Mouse (Mus musculus) liver, postnatal 0 days (tissue): Measurements from ENCODE around the gene Map2k2.

Experiments used
- CTCF ChIP-seq: sonication (generic); IDR thresholded peaks from 2 replicates; pipeline ENCODE4 v1.5.1; 2016; ENCODE audit warnings: antibody characterized with exemption, low read depth
- EP300 ChIP-seq: IDR thresholded peaks from 2 replicates; pipeline ENCODE4 v1.6.1; 2016; ENCODE audit warnings: antibody characterized with exemption, low read depth, mild to moderate bottlenecking

DNA sequence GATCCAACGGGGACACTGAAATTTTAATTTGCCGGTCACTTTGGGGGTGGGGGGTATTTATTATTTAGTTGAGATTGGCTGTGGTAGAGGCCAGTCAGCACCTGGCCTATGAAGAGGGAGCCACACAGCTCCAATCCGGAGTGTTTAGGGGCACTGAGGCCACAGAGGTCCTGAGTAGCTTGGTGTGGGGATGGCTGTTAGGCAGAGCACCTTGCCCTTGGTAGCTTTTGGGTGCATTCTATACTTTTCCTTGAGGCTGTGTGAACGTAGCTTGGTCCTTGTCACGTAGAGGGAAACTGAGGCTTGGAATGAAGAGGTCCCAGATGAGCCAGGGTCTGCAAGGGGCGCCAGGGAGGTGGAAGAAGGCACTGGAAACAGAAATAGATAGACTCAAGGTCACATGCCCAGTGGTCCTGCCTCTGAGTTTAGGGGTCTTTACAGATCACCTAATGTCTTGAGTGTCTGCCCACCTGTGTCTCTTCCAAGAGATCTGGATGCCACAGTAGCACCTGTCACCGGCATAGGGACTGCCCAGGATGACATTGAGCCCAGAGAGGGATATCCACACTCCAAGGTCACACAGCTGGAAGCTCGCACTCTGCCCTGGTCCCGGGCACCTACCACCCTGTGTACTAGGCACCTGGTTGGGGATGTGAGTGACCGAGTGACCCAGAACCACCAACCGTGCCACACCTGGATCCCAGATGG lies 33.3 kb downstream of the Map2k2 start:
- TF ChIP-seq CTCF (no peak), EP300 (no peak)
